Mouse (Mus musculus): ENCODE results near the gene Cyp2b10.

GRCm38 (mm10) chr7:25897411-25897810 lies at the start of gene Cyp2b10:
- TF ChIP-seq CTCF (conservative IDR thresholded peaks at IDR 0.05; ENCODE audit: insufficient read depth, insufficient read length, low read depth, low read length) (no peak), POLR2A (IDR thresholded peaks at IDR 0.05; ENCODE audit: low read depth, low read length) (no peak)

All from kidney, adult 2 months (tissue).